Mouse (Mus musculus): ENCODE results near the gene Jtb.
"Not testable (repeated sequence)": the region's sequence is repeated elsewhere in the genome, so short reads cannot be mapped to it uniquely, and the experiment has no call there.

The Jtb gene

GRCm38 (mm10) chr3:90224331-90224730 is 7.1 kb upstream of the Jtb start:
- no peak for DNase-seq

GRCm38 (mm10) chr3:90231075-90231474 is 322 bp upstream of the Jtb start:
- no peak for DNase-seq

GRCm38 (mm10) chr3:90241251-90241650 is 9.9 kb downstream of the Jtb start:
- no peak for DNase-seq

- DNase-seq = no peak
Observed at GRCm38 (mm10) chr3:90241669-90242358, 10.4 kb downstream of the Jtb start.

GRCm38 (mm10) chr3:90242984-90243775 is 11.8 kb downstream of the Jtb start, which contains the start of gene Creb3l4:
Gene Creb3l4, minus strand, starts transcription at chr3:90243512.
- DNase-seq = peak; percentile 68 to 77

- DNase-seq = no peak
Observed at GRCm38 (mm10) chr3:90245406-90245805, 14.0 kb downstream of the Jtb start.

- DNase-seq = no peak
Observed at GRCm38 (mm10) chr3:90247630-90247959, 16.2 kb downstream of the Jtb start.

GRCm38 (mm10) chr3:90247960-90248745 is 16.8 kb downstream of the Jtb start, which contains the start of gene Slc39a1:
Gene Slc39a1, plus strand, starts transcription at chr3:90248172.
- peak; percentile 95 to 97 for DNase-seq

- peak; percentile 47 to 71 for DNase-seq
Observed at GRCm38 (mm10) chr3:90248746-90249100, 17.3 kb downstream of the Jtb start.

- no peak for DNase-seq
Observed at GRCm38 (mm10) chr3:90250791-90251190, 19.4 kb downstream of the Jtb start.

- DNase-seq = not testable (repeated sequence)
Observed at GRCm38 (mm10) chr3:90251731-90252226, 20.4 kb downstream of the Jtb start.

GRCm38 (mm10) chr3:90252659-90253058 is 21.3 kb downstream of the Jtb start:
- not testable (repeated sequence) for DNase-seq

- not testable (repeated sequence) for DNase-seq
Observed at GRCm38 (mm10) chr3:90253174-90253573, 21.8 kb downstream of the Jtb start.

GRCm38 (mm10) chr3:90253653-90254418 is 22.4 kb downstream of the Jtb start, which contains the start of gene Crtc2:
Gene Crtc2, plus strand, starts transcription at chr3:90254163.
- peak; percentile 94 to 97 for DNase-seq

- no peak for DNase-seq
Observed at GRCm38 (mm10) chr3:90254419-90255193, 23.2 kb downstream of the Jtb start.

GRCm38 (mm10) chr3:90255194-90255565 is 23.8 kb downstream of the Jtb start:
- DNase-seq = no peak

- DNase-seq = no peak
Observed at GRCm38 (mm10) chr3:90255784-90256353, 24.5 kb downstream of the Jtb start.

GRCm38 (mm10) chr3:90256731-90257530 is 25.5 kb downstream of the Jtb start:
- no peak for DNase-seq

- DNase-seq = no peak
Observed at GRCm38 (mm10) chr3:90258521-90258920, 27.1 kb downstream of the Jtb start.

- no peak for DNase-seq
Observed at GRCm38 (mm10) chr3:90263121-90263771, 31.8 kb downstream of the Jtb start.

Measured in kidney, postnatal 4 days (tissue).